Mouse (Mus musculus): Measurements from ENCODE around the gene Smc3.

GRCm38 (mm10) chr19:53576061-53576460, 24.1 kb upstream of the Smc3 start:
- TF ChIP-seq CTCF (IDR thresholded peaks at IDR 0.05; ENCODE audit: low read depth, low read length) (no peak), POLR2A (IDR thresholded peaks at IDR 0.05; ENCODE audit: insufficient read depth, low read length) (no peak)

Data from ES-Bruce4 (cell line).